Mouse (Mus musculus): Measurements from ENCODE around the gene Dynlt1c. TPM values are rescaled to one million over a fixed set of nuclear protein-coding genes. Genes with fewer than 3 reads are reported as not detected.
"Not testable (repeated sequence)": the region's sequence is repeated elsewhere in the genome, so short reads cannot be mapped to it uniquely, and the experiment has no call there.

The Dynlt1c gene
- polyA plus RNA-seq, 1 experiment from 2014 or later: 66.8 TPM

DNA sequence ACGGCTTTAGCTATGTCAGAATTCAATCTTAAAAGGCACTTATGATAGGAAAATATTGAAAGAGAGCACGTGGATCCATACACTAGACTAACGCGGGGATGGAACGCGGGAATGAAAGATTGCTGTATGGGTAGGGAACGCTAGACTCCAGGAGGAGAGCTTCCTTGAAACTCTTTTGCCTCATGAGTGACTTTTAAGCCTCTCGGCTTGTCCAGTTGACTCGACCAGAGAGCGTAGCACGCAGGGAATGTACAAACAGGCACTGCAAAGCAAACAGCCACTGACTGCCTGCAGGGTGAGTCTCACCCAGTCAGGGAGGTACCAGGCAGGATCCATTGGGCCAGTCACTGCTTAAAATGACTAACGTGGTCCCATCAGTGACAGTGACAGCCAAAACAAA lies 20.5 kb downstream of the Dynlt1c start:
- not testable (repeated sequence) for H3K9ac ChIP-seq; H3K36me3 ChIP-seq (ENCODE audit: poor library complexity, severe bottlenecking); H3K4me3 ChIP-seq; H3K27ac ChIP-seq; H3K4me1 ChIP-seq; ATAC-seq; H3K9me3 ChIP-seq (replicated peaks); H3K27me3 ChIP-seq; H3K4me2 ChIP-seq
- 91% methylated on average over 11 of the region's 12 CpGs for WGBS

DNA sequence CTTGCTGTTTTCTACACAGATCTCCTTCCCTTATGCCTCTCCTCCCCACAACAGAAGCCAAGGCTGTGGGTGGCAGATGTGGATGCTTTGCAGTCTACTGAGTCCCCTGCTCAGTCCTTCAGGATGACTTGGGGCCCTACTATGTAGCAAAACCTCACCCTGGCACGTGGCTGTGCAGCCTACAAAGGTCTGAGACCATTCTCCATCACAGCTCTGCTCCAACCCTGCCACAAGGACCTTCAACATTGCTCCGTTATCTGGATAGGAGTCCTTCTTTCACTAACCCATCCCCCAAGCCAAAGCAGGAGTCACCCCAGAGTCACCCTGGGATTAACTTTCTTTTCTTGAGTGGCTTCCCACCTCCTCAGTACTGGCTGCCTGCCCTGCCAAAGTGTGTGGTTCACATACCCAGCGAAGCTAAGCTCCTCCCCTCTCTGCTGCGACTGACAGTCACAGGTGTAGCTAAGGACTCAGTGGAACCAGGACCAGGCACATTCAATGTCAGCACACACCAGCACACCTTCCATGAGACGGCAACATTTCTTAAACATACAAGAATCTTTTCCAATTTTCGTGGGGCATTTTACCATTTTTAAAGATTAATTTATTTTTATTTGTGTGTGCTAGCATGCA lies 23.6 kb downstream of the Dynlt1c start:
- not testable (repeated sequence) for ATAC-seq; H3K9ac ChIP-seq; H3K4me1 ChIP-seq; H3K36me3 ChIP-seq (ENCODE audit: poor library complexity, severe bottlenecking); H3K27ac ChIP-seq; H3K4me3 ChIP-seq; H3K4me2 ChIP-seq; H3K27me3 ChIP-seq; H3K9me3 ChIP-seq (replicated peaks)
- WGBS: 50% methylated on average over 2 of the region's 6 CpGs

DNA sequence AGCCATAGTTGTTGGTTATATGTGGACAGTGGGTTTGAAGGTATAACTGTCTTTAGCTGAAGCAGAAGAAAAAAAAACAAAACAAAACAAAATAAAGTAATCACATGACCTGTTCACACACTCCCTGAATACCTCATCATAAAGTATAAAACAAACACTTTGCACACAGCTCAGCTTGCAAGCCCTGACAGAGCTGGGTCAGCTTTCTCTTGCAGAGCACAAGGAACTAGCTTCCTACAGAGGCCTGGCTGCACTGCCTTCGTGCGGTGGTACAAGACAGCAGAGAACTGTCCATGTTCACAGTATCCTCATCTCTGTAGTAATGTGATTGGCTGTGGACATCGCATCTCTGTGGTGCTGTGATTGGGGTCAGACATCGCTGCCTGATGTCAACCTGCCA lies 28.9 kb downstream of the Dynlt1c start:
- H3K9ac ChIP-seq; H3K4me1 ChIP-seq; H3K4me3 ChIP-seq; H3K4me2 ChIP-seq; H3K27ac ChIP-seq; H3K36me3 ChIP-seq (ENCODE audit: poor library complexity, severe bottlenecking); ATAC-seq; H3K9me3 ChIP-seq (replicated peaks); H3K27me3 ChIP-seq: not testable (repeated sequence)
- WGBS: 88% methylated on average over 4 of the region's 4 CpGs

DNA sequence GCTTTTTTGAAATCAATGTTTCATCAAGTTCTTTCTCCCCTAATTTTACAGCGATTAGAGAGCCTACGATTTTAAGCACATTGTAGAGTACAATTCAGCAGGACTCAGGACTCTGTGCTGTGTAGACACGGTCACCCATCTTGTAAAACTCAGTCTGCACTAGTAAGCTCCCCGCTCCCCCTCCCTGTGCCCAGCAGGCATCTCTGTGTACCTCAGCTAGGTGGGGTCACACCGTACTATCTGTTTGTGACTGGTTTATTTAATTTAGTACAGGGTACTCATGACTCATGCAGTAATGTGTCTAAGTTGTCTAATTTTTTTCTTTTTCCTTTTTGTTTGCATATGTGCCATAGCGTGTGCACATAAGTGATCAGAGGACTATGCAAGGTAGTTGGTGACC lies 31.4 kb downstream of the Dynlt1c start:
- not testable (repeated sequence) for H3K9me3 ChIP-seq (replicated peaks); H3K4me2 ChIP-seq; H3K27ac ChIP-seq; H3K36me3 ChIP-seq (ENCODE audit: poor library complexity, severe bottlenecking); ATAC-seq; H3K4me1 ChIP-seq; H3K27me3 ChIP-seq; H3K4me3 ChIP-seq; H3K9ac ChIP-seq
- WGBS: 80% methylated on average over 6 of the region's 6 CpGs

DNA sequence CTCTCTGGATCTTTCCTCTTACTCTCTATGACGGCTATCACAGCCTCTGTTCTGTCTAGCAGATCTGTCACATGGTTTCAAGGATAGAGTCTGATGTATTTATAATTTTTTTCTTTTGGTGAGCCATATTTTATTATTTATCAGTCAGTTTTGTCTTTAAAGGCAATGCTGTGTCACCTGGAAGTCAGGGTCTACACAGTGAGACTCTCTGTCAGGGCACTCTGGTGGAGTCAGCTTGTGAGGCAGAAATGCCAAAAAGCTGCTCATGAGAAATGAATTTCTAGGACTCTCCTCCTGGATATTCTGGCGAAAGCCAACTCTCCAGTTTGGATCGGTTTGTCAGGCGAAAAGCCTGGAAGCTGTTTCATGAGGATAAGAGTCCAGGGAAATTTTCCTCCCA lies 34.3 kb downstream of the Dynlt1c start:
- ATAC-seq: not testable (repeated sequence)
- WGBS: 94% methylated on average over 1 of the region's 4 CpGs

DNA sequence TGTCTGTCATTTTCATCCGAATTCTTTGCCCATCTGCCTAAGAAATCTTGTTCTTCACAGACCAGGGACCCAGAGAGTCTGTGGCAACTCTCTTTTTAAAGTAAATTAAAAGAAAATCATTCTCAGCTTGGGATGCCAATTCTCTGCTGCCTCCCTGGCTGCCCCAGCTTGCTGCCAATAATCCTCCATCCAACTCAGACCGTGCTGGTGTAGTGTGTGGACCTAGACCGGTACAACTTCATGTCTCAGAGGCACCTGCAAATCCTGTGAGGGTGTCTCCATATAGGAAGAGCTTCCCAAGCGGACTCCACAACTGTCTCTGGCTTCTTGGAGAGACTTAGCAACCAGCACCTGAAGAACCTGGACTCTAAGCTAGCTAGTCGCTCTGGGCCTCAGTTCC lies 35.4 kb downstream of the Dynlt1c start:
- no peak overlapping the region for H3K9ac ChIP-seq
- H3K4me1 ChIP-seq: no peaks in the 10 kb centered on the region
- no peaks in the 10 kb centered on the region for H3K9me3 ChIP-seq (replicated peaks)
- no peak for ATAC-seq
- no peak overlapping the region for H3K4me2 ChIP-seq
- H3K36me3 ChIP-seq (ENCODE audit: poor library complexity, severe bottlenecking): no peaks in the 10 kb centered on the region
- H3K27ac ChIP-seq: no peak overlapping the region
- H3K4me3 ChIP-seq: no peak overlapping the region
- no peaks in the 10 kb centered on the region for H3K27me3 ChIP-seq
- WGBS: 90% methylated on average over 5 of the region's 5 CpGs

More for the DNA sequence above, 34.3 kb downstream of the Dynlt1c start:
- not testable (repeated sequence) for H3K4me1 ChIP-seq; H3K4me3 ChIP-seq; H3K9me3 ChIP-seq (replicated peaks); H3K9ac ChIP-seq; H3K4me2 ChIP-seq; H3K27ac ChIP-seq; H3K27me3 ChIP-seq; H3K36me3 ChIP-seq (ENCODE audit: poor library complexity, severe bottlenecking)

DNA sequence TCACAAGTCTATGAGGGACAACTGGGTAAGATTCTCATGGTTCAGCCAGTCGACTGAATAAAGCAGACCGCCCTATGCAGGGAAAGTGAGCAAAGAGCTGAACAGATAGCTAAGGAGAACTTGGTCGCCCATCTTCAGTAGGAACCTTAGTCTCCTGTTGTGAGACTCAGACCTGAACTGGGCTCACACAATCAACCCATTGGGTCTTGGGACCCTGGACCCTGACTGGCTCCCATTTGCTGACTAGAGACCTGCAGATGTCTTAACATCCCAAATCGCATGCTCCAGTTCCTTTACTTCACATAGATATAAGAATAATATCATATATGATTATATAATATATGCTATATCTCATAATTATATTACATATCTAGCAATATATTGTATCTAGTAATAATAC lies 36.0 kb downstream of the Dynlt1c start:
- WGBS: 98% methylated on average over 4 of the region's 4 CpGs
- H3K27me3 ChIP-seq; ATAC-seq; H3K27ac ChIP-seq; H3K9ac ChIP-seq; H3K9me3 ChIP-seq (replicated peaks); H3K4me1 ChIP-seq; H3K36me3 ChIP-seq (ENCODE audit: poor library complexity, severe bottlenecking); H3K4me3 ChIP-seq; H3K4me2 ChIP-seq: not testable (repeated sequence)

DNA sequence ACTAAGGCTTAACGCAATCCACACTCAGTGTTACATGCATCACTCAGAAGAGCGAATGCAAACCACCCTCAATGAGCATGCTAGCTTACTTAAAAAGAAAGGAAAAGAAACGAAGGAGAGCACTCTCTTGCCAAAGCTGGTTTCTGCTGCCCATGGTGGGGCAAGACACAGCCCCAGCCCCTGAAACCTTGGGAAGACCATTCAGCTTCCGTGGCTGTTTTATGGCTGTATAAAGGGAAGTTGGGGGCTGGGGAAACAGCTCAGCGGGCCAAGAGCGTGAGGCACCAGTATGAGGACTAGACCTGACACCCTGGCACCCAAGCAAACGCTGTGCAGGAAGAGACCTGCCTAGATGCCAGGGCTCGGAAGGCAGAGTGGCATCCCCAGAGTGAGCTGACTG lies 37.0 kb downstream of the Dynlt1c start:
- not testable (repeated sequence) for H3K9me3 ChIP-seq (replicated peaks); H3K27ac ChIP-seq; H3K4me1 ChIP-seq; ATAC-seq; H3K4me3 ChIP-seq; H3K36me3 ChIP-seq (ENCODE audit: poor library complexity, severe bottlenecking); H3K27me3 ChIP-seq; H3K9ac ChIP-seq; H3K4me2 ChIP-seq
- 82% methylated on average over 8 of the region's 8 CpGs for WGBS

DNA sequence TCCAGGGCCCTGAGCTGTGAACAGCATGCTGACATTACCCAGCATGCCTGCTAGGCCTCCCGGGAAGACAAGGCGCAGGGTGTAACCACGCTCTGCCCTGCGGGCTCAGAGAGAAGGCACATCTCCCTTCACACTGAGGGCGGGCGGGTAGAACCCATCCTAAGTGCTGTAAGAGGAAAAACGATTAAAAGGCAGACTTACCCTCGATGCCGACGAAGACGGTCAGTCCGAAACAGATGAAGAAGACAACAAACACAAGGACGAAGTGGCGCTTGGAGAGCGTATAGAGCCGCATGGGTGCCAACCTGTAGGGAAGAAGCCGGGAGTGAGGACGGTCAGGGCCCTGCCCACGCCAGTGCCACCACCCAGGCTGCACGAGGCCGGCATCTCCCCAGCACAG lies 38.0 kb downstream of the Dynlt1c start:
- ATAC-seq; H3K4me3 ChIP-seq; H3K27ac ChIP-seq; H3K4me1 ChIP-seq; H3K4me2 ChIP-seq; H3K9ac ChIP-seq; H3K9me3 ChIP-seq (replicated peaks); H3K36me3 ChIP-seq (ENCODE audit: poor library complexity, severe bottlenecking); H3K27me3 ChIP-seq: not testable (repeated sequence)
- 94% methylated on average over 15 of the region's 21 CpGs for WGBS

DNA sequence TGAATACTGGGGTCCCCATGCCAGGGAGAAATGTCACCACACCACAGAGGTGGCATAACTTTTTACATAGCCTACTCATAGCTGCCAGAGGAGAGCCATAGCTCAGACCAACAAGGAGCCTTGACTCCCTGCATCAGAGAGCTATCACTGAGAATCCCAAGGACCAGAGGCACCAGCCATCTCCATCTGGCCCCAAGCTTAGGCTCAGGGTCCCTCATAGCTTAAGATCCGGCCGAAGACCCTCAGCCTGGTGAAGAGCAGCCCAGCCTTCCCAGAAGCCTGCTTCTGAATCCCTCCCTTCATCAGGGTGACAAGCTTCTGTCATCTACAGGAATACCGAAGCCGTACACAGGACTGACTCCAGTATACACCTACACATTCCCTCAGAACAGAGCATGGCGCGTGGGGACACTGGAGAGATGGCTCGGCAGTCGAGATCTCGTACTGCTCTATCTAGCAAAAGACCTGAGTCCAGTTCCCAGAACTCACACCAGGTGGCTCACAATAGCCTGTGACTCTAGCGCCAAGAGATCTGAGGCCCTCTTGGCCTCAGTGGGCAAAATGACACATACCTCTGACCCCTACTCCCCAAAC lies 38.7 kb downstream of the Dynlt1c start:
- H3K36me3 ChIP-seq (ENCODE audit: poor library complexity, severe bottlenecking); H3K9me3 ChIP-seq (replicated peaks); ATAC-seq; H3K27me3 ChIP-seq; H3K4me3 ChIP-seq; H3K4me2 ChIP-seq; H3K27ac ChIP-seq; H3K9ac ChIP-seq; H3K4me1 ChIP-seq: not testable (repeated sequence)
- 87% methylated on average over 10 of the region's 10 CpGs for WGBS

DNA sequence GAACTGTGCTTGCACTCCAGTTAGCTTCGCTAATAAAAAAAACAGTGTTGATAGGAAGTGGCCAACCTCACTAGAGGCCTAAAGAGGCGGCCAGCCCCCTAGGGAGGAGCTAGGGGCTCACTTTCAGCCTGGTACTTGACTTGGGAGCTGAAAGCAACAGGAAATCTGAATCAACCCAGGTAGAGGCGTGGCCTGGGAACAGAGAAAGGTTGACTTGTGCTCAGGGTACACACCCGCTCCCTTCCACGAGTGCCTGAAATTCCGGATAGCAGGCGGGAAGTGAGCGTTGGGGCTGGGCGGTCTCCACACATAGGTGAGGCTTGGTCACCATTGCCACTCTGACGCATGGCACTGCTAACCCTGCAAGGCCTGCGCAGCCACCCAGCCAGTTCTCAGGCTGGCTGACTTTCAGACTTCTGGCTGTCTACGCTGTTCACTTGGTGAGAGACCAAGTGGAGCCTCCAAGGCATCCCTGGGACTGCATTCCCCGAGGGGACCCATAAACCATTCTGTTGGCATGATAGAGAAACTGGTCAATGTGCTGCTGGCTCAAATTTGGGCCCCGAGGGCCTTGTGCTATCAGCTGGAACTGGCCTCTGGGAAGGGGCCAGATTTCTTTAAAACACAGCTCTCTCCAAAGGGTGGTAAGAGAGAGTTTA lies 39.4 kb downstream of the Dynlt1c start:
- WGBS: 86% methylated on average over 14 of the region's 14 CpGs
- H3K27me3 ChIP-seq; H3K9me3 ChIP-seq (replicated peaks); H3K4me3 ChIP-seq; H3K4me1 ChIP-seq; H3K36me3 ChIP-seq (ENCODE audit: poor library complexity, severe bottlenecking); H3K9ac ChIP-seq; H3K27ac ChIP-seq; ATAC-seq; H3K4me2 ChIP-seq: not testable (repeated sequence)

DNA sequence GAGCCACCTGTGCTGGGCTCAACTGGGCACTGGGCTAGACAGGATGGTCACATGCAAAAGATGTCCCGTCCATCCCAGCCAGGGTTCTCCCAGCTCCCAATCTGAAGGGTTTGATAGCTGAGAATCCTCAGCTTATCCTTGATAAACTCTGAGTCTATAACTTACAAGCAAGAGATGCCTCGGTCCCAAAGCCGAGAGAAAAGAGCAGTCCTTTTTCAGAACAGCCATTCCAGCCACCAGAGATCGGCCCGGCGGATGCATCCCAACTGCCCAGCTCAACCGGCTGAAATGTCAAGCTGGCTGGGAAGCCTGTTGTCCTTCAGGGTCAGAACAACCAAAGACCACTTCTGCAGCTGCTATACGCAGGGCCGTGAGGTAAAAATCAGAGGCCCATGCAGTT lies 42.7 kb downstream of the Dynlt1c start:
- H3K4me1 ChIP-seq; H3K27me3 ChIP-seq; H3K4me2 ChIP-seq; ATAC-seq; H3K36me3 ChIP-seq (ENCODE audit: poor library complexity, severe bottlenecking); H3K4me3 ChIP-seq; H3K27ac ChIP-seq; H3K9ac ChIP-seq; H3K9me3 ChIP-seq (replicated peaks): not testable (repeated sequence)
- WGBS: 87% methylated on average over 9 of the region's 9 CpGs

DNA sequence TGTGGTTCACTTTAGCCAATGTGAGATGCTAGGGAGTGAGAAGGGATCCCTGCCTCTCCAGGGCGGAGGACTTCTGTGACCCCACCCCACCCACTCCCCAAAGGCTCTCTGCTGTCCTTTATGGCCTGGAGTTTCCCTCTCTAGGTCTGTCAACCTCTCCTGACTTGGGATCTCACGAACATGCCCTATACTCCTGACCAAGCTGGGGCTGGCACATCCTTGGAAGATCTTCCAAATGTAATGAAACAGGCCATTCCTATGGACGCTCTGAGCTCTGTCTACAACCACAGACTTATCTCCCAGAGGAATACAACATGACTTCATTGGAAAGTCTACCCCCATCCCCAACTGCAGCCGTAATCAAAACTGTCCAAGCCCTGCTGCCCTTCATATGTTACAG lies 43.2 kb downstream of the Dynlt1c start:
- not testable (repeated sequence) for H3K27me3 ChIP-seq; H3K4me3 ChIP-seq; H3K4me1 ChIP-seq; H3K36me3 ChIP-seq (ENCODE audit: poor library complexity, severe bottlenecking); H3K9me3 ChIP-seq (replicated peaks); ATAC-seq; H3K9ac ChIP-seq; H3K27ac ChIP-seq; H3K4me2 ChIP-seq
- 92% methylated on average over 4 of the region's 4 CpGs for WGBS
